Mouse (Mus musculus) bone marrow, adult 2 months (tissue): ENCODE measurements at regions not wholly inside any gene's neighbourhood (a gene's known extent, or its start where the extent isn't known, plus 50 kb on each side); places are given as distances from the start of the nearest gene placed in this dataset.

Experiments
- CTCF ChIP-seq: fragments of 200-500 bp; IDR thresholded peaks from 2 replicates; pipeline ENCODE4 v1.5.1; 2011; ENCODE audit warnings: low read length, control low read depth; ENCODE audit not compliant: control insufficient read depth, insufficient read depth
- POLR2A ChIP-seq: fragments of 200-500 bp; IDR thresholded peaks from 2 replicates; pipeline ENCODE4 v1.6.1; 2011; ENCODE audit warnings: low read depth, mild to moderate bottlenecking, control low read depth, low read length, borderline replicate concordance; ENCODE audit not compliant: control insufficient read depth

- TF ChIP-seq CTCF (no peak), POLR2A (no peak)
These were observed 81.0 kb downstream of the Arrdc4 start for GRCm38 (mm10) chr7:68667790-68668732.
